Mouse (Mus musculus) ovary, postnatal 36 days (tissue): ENCODE data around the gene Panx2.

Experiments
- DNase-seq: peaks from one replicate; pipeline ENCODE4 v3.0.0; 2022; ENCODE audit warnings: low spot score, mixed read lengths

Gene Panx2

GRCm38 (mm10) chr15:89059161-89059931 is at the start of gene Panx2:
Gene Panx2, plus strand, starts transcription at chr15:89059734.
- DNase-seq: no peak

- no peak for DNase-seq
Observed at GRCm38 (mm10) chr15:89016722-89017121, 42.8 kb upstream of the Panx2 start.

- no peak for DNase-seq
Observed at GRCm38 (mm10) chr15:89020085-89020484, 39.4 kb upstream of the Panx2 start.

- no peak for DNase-seq
Observed at GRCm38 (mm10) chr15:89020492-89020891, 39.0 kb upstream of the Panx2 start.

- no peak for DNase-seq
Observed at GRCm38 (mm10) chr15:89044381-89044780, 15.2 kb upstream of the Panx2 start.

- no peak for DNase-seq
Observed at GRCm38 (mm10) chr15:89046356-89046755, 13.2 kb upstream of the Panx2 start.

- no peak for DNase-seq
Observed at GRCm38 (mm10) chr15:89054666-89055065, 4.9 kb upstream of the Panx2 start.

- DNase-seq: no peak
Observed at GRCm38 (mm10) chr15:89058736-89059135, 798 bp upstream of the Panx2 start.

GRCm38 (mm10) chr15:89060032-89060681 is 623 bp downstream of the Panx2 start:
- peak; percentile 37 for DNase-seq

GRCm38 (mm10) chr15:89060811-89061460 is 1.4 kb downstream of the Panx2 start:
- no peak for DNase-seq

GRCm38 (mm10) chr15:89061761-89062517 is 2.4 kb downstream of the Panx2 start:
- peak; percentile 1 for DNase-seq

- peak; percentile 1 for DNase-seq
Observed at GRCm38 (mm10) chr15:89062518-89062910, 3.0 kb downstream of the Panx2 start.

- peak; percentile 0 for DNase-seq
Observed at GRCm38 (mm10) chr15:89063001-89063400, 3.5 kb downstream of the Panx2 start.

GRCm38 (mm10) chr15:89063536-89063935 is 4.0 kb downstream of the Panx2 start:
- DNase-seq: peak; percentile 1

GRCm38 (mm10) chr15:89064891-89065290 is 5.4 kb downstream of the Panx2 start:
- DNase-seq: peak; percentile 0

GRCm38 (mm10) chr15:89067609-89068008 is 8.1 kb downstream of the Panx2 start:
- DNase-seq: no peak

GRCm38 (mm10) chr15:89068226-89068625 is 8.7 kb downstream of the Panx2 start:
- DNase-seq: no peak

- no peak for DNase-seq
Observed at GRCm38 (mm10) chr15:89069336-89069840, 9.9 kb downstream of the Panx2 start.

GRCm38 (mm10) chr15:89070606-89071005 is 11.1 kb downstream of the Panx2 start:
- no peak for DNase-seq

GRCm38 (mm10) chr15:89073993-89074603 is 14.6 kb downstream of the Panx2 start:
- DNase-seq: no peak

- DNase-seq: no peak
Observed at GRCm38 (mm10) chr15:89074613-89075477, 15.3 kb downstream of the Panx2 start, which contains the start of gene Trabd. Gene Trabd, plus strand, starts transcription at chr15:89075124.
